Mouse (Mus musculus) stomach, postnatal 0 days (tissue): ENCODE results near the gene Tmsb10.

Source experiments
- CTCF ChIP-seq: IDR thresholded peaks from 2 replicates; pipeline ENCODE4 v1.5.1; 2016; ENCODE audit warnings: antibody characterized with exemption, low read depth, mild to moderate bottlenecking, moderate library complexity
- EP300 ChIP-seq: optimal IDR thresholded peaks from 2 replicates; pipeline ENCODE3; 2016; ENCODE audit warnings: antibody characterized with exemption

- TF ChIP-seq CTCF = no peak
- TF ChIP-seq EP300 = no peak
Measured at GRCm38 (mm10) chr6:72981851-72982250, 23.3 kb upstream of the Tmsb10 start.
